Mouse (Mus musculus): ENCODE data around the gene Mtus2.

Gene Mtus2

GRCm38 (mm10) chr5:147958552-147958951 lies 1.4 kb downstream of the Mtus2 start:
- DNase-seq = no peak

DNA sequence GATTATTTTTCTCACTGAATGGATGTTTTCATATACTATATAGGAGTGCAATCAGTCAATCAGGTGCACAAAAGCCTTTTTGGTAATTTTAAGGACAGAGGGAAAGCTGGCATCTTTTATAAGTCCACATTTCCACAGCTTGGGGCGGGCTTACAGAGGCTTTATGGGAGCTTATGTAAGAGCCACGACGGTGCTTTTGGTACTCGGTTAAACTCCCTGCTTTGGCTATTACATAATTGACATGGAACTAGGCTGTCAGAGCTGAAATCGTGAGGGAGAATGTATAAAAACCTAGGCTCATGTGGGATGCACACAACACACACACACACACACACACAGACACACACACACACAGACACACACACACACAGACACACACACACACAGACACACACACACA lies 2.0 kb downstream of the Mtus2 start:
- no peak for DNase-seq

DNA sequence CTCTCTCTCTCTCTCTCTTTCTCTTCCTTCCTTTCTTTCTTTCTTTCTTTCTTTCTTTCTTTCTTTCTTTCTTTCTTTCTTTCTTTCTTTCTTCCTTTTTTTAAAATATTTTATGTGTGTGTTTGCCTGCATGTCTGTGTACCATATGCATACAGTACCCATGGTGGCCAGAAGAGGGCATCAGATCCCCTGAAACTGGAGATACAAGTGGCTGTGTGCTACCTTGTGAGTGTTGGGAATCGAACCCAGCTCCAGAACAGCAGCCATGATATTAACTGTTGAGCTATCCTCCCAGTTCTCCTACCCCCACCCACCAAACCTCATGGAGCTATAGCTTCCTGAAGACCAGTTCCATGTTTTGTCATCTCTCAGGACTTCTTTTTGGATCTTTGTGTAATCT lies 3.7 kb downstream of the Mtus2 start:
- DNase-seq = no peak

GRCm38 (mm10) chr5:147963820-147964580 lies 6.9 kb downstream of the Mtus2 start:
- DNase-seq = no peak

- DNase-seq = no peak
Observed at GRCm38 (mm10) chr5:147964776-147965175, 7.7 kb downstream of the Mtus2 start.

DNA sequence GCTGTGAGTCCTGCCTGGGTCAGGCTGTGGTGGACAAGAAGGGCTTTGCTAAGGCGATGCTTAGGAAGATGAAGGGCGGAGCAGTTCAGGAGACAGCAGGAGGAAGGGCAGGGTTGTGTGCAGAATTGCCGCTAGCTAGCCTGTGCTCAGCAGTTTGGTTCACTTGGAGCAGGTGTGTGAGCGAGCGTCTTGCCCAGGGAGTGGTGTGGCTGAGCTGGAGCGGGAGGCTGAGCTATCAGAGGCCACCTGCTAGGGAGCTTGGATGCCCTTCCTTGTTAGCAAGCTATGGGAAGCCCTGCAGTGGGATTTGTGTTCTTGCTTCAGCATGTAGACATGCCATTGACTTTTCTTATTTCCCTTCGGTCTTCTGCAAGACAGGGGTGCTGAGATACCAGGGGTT lies 9.5 kb downstream of the Mtus2 start:
- DNase-seq = no peak

GRCm38 (mm10) chr5:147969566-147969965 lies 12.4 kb downstream of the Mtus2 start:
- DNase-seq = no peak

- DNase-seq = no peak
Observed at GRCm38 (mm10) chr5:147976001-147976400, 18.9 kb downstream of the Mtus2 start.

DNA sequence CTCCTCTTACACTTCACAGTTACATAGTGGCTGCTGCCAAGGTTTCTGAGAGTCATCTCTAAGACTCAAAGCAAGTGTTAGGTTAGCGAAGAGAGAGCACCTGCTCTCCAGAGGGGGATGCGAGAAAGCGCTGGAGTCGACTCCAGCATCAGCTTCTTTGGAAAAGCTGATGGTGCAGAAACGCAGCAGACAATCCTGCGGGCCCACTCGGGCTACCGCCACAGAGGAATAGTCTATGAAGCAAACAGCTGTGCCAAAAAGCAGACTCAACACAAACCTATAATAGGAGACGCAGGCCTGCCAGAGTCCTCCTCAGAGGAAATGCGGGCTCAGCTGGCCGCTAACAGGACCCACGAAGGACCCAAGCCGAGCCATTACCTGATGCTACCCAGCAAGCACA lies 23.5 kb downstream of the Mtus2 start:
- no peak for DNase-seq

DNA sequence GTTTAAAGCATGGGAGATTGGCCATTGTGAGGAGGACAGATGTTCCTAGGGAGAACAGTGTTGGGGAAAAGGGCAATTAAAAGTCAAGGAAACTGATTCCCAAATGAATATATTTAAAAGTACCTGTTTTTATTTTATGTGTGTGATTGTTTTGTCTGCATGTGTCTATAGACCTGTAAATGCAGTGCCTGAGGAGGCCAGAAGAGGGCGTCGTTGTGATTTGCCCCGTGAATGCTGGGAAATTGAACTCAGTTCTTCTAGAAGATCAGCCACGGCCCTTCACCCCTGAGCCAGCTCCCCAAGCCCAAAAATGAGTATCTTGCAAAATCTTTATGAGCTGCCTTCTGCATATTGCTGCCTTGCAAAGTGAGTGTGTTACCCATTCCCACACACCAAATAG lies 33.2 kb downstream of the Mtus2 start:
- no peak for DNase-seq

DNA sequence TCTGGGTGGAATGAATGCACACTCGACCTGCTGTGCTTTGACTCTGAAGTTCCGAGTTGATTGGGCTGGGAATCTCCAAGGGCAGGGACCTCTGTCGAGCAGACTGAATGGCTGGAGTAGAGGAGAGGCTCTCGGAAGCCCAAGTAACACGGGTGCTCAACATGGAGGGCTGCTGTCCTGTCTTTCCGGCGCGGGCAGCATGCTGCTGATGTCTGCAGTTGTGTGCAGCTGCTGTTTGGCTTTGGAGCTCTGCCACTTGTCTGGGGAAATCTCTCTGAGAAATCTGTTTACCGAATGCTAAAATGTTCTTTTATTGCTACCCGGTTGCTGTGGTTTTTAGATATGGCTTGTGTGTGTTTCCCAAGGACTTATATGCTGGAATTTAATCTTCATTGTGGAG lies 33.7 kb downstream of the Mtus2 start:
- no peak for DNase-seq

GRCm38 (mm10) chr5:147992581-147993378 lies 35.7 kb downstream of the Mtus2 start:
- DNase-seq = peak; percentile 4

GRCm38 (mm10) chr5:148005263-148005662 lies 48.1 kb downstream of the Mtus2 start:
- DNase-seq = no peak

GRCm38 (mm10) chr5:148012156-148012555 lies 55.0 kb downstream of the Mtus2 start:
- DNase-seq = no peak

- no peak for DNase-seq
Observed at GRCm38 (mm10) chr5:148014133-148014854, 57.2 kb downstream of the Mtus2 start.

DNA sequence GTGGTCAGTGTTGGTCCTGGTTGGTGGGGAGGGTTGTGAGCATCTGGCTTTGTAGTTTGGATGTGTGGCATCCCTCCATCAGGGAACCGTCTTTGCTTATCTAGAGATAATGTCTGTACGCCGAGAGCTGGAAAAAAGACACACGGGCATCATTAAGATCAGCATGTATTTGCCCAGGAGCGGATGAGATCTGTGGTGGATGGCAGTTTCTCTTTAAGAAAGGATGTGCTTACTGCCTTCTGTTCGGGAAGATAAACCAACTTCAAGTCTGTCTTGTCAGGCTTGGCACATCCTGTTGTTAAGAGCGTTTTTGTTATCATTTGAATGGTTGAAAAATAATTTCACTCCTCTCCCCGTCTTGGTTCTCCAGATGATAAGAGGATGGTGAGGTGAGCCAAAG lies 58.3 kb downstream of the Mtus2 start:
- no peak for DNase-seq

DNA sequence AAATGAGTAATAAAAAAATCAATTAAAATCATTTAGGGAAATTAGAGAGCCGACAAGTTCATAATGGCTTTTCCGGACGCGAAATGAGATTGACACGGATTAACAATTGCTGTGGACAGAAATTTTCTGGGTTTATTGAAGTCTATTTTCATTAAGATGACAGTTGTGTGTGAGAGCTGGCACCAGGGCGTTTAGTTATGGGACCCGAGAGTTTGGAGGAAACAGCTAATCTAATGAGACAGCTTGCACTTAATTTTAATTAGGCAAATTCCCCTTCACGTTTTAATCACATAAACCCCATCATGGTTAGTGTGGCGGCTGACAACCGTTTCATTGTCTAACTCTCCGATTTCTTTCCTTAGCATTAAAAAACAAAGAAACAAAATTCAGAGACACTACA lies 60.3 kb downstream of the Mtus2 start:
- DNase-seq = no peak

DNA sequence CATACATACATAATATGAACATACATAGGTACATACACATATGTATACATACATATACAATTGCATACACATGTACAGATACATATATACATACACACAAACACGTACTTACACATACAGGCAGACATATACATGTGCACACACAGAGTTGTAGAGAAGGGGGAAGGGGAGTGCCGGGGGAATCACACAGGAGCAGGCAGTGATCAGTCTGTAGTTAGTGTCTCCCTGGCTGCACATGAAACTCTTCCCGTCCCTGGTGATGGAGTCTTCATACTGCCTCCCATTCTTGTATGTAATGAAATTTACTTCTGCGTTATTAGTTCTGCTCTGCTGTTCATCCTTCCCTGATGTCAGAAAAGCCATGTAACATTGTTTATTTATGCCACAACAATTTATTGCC lies 65.7 kb downstream of the Mtus2 start:
- no peak for DNase-seq

GRCm38 (mm10) chr5:148026401-148027349 lies 69.6 kb downstream of the Mtus2 start:
- DNase-seq = no peak

- DNase-seq = no peak
Observed at GRCm38 (mm10) chr5:148027985-148028384, 70.9 kb downstream of the Mtus2 start.

GRCm38 (mm10) chr5:148041661-148042060 lies 84.5 kb downstream of the Mtus2 start:
- DNase-seq = no peak

GRCm38 (mm10) chr5:148048200-148048599 lies 91.1 kb downstream of the Mtus2 start:
- DNase-seq = no peak

GRCm38 (mm10) chr5:148049304-148049703 lies 92.2 kb downstream of the Mtus2 start:
- DNase-seq = no peak

Data from thymus, postnatal 14 days (tissue).